ENCODE assay signal across 8 mouse cellular contexts in the genomic region with DNA sequence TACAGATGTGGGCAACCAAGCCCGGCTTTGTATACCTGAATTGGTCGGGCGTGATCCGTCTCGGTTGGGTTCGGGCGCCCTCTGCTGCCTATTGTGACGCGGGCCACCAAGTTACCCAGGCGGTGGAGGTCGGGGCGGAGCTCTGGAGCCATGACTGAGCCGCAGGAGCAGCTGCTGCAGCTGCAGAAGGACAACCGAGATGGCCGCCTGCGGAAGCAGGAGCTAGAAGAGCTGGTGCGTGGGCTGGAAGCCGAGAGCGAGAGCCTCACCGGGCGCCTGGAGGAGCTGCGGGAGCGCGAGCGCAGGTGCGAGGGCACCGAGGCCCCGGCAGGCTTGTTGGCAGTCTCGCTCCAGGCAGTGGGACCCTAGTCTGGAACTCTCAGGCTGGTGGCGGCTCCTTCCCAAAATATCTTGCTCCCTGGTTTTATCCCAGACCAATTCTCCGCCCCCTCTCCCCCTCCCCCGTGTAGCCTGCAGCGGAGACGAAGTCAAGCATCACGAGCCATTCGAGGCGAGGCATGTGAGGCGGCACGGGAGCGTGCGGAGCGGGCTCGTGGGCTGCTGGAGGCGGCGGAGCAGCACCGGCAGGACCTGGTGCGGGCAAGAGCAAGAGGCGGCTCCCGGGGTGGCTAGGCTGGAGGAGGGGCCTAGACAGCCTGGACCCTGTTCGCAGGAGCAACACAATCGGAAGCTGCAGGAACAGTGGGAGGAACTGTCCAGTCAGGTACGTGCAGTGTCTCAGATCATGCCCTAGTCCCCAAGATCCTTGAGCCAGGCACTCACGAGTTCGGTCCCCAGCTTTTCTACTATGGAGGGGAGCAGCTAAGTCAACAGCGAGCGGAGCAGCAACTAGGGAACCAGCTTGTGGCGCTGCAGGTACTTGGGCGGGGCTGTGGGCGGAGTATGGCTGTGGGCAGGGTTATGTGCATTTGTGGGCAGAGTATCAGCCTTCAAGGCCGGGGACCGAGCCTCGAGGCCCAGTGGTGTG. TPM values are rescaled to one million over a fixed set of nuclear protein-coding genes. Genes with fewer than 3 reads are reported as not detected.
DNase-seq lines count a peak whose midpoint lies in the region; ATAC-seq and TF ChIP-seq lines count a peak whose summit lies in the region.

No protein-coding gene starts in this region.

- H3K4me3 ChIP-seq in cortical plate, adult 2 months (ENCODE audit: insufficient read depth, low read length) = peak overlapping the region; percentile 56

- peak; percentile 76 for TF ChIP-seq POLR2A in cortical plate, adult 2 months (IDR thresholded peaks at IDR 0.05; ENCODE audit: extremely low read depth, insufficient read depth, low read length)

- H3K27ac ChIP-seq in cortical plate, adult 2 months (ENCODE audit: insufficient read depth, low read length) = peak overlapping the region; percentile 41

- DNase-seq in gastrocnemius, postnatal 10 days = peak; percentile 93
- DNase-seq in induced T-regulatory cell, adult 2 months (ENCODE audit: low read depth) = peak; percentile 95
- DNase-seq in left cerebral cortex, adult 9 months (ENCODE audit: low spot score in 2 of 2) = peak; percentile 85 to 95
- peak; percentile 94 for DNase-seq in right cerebral cortex, postnatal 14 days
- DNase-seq in urinary bladder, postnatal 36 days (ENCODE audit: low spot score in 2 of 2) = peak; percentile 90 to 94

- peak; percentile 78 for ATAC-seq in activated CD4-positive, CD25-positive, alpha-beta regulatory T cell, adult 4 months
- peak; percentile 93 for ATAC-seq in megakaryocyte progenitor cell, adult 5-6 weeks (replicated peaks; ENCODE audit: poor library complexity)

- peak; percentile 73 for TF ChIP-seq CTCF in cortical plate, adult 2 months (IDR thresholded peaks at IDR 0.05; ENCODE audit: extremely low read depth, insufficient read depth, low read length)

- H3K4me1 ChIP-seq in cortical plate, adult 2 months (ENCODE audit: control insufficient read depth, insufficient read depth, low read length) = peaks cover 2% of the 10 kb centered on the region; the same call in 1 of the 2 replicates

RNA-seq across cellular contexts. Expression of a gene that starts 0.6 kb away (rescaled TPM):
- 10 to 100 TPM; 30.6 to 32.6 TPM for polyA plus RNA-seq in activated CD4-positive, CD25-positive, alpha-beta regulatory T cell, adult 4 months (2017; shearing (Covaris generic))
- 315 and 327 TPM in 2 replicates for polyA plus RNA-seq in cortical plate, adult 2 months (2012; rRNA removed)
- 1 to 10 TPM; 1.9 to 3.0 TPM for total RNA-seq in gastrocnemius, postnatal 10 days (2021)
- 4.2 and 5.2 TPM in 2 replicates for total RNA-seq in megakaryocyte progenitor cell, adult 5-6 weeks (2015)
- 5.5 and 8.8 TPM in 2 replicates for total RNA-seq in megakaryocyte progenitor cell, adult 5-6 weeks (2017)

RNA-seq across cellular contexts. Expression of a gene that starts 43.1 kb away (rescaled TPM):
- 1 to 10 TPM in 1 of 2 experiments, under 1 TPM in 1; 0.83 to 1.1 TPM for polyA plus RNA-seq in activated CD4-positive, CD25-positive, alpha-beta regulatory T cell, adult 4 months (2017; shearing (Covaris generic))
- polyA plus RNA-seq in cortical plate, adult 2 months (2012; rRNA removed) = 5.7 and 6.0 TPM in 2 replicates
- total RNA-seq in gastrocnemius, postnatal 10 days (2021) = 1 to 10 TPM; 1.7 to 2.1 TPM
- 1.8 and 1.9 TPM in 2 replicates for total RNA-seq in megakaryocyte progenitor cell, adult 5-6 weeks (2015)
- total RNA-seq in megakaryocyte progenitor cell, adult 5-6 weeks (2017) = 2.1 and 2.3 TPM in 2 replicates

RNA-seq across cellular contexts. Expression of a gene that starts 54.7 kb away (rescaled TPM):
- polyA plus RNA-seq in activated CD4-positive, CD25-positive, alpha-beta regulatory T cell, adult 4 months (2017; shearing (Covaris generic)) = under 1 TPM; 0.22 to 0.53 TPM
- 3.8 TPM in 2 replicates for polyA plus RNA-seq in cortical plate, adult 2 months (2012; rRNA removed)
- 1 to 10 TPM; 1.0 to 1.2 TPM for total RNA-seq in gastrocnemius, postnatal 10 days (2021)
- total RNA-seq in megakaryocyte progenitor cell, adult 5-6 weeks (2015) = not detected in 2 replicates
- total RNA-seq in megakaryocyte progenitor cell, adult 5-6 weeks (2017) = not detected in 2 replicates

Comparison
In these comparisons a context has a peak if more than half of its experiments do, and no peak if none do; other contexts are left out.
1. Peak in every context shown above with its lines: DNase-seq, ATAC-seq, H3K4me3 ChIP-seq and H3K27ac ChIP-seq.